Mouse (Mus musculus): ENCODE measurements at regions not wholly inside any gene's neighbourhood (a gene's known extent, or its start where the extent isn't known, plus 50 kb on each side); places are given as distances from the start of the nearest gene placed in this dataset.

DNA sequence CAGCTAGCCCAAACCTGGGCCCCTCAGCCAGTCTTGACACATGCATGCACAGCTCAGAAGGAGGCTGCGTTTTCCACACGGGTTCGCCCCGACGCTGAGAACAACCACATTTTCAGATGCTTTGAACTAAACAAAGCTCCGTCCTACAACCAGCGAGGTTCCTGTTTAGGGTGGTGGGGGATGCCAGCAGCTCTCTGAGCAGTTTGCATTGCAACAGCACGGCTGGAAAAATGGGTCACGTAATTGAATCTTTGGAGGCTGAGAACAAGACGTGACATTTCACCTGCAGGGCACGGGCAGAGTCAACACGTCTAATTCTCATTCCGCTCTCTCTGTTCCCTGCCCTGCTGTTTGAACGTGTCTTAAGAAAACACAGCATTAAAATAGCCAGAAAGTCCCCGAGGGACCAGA lies 119.2 kb downstream of the Syk start:
- ChIA-PET CTCF (interaction anchor here in 1 of 4 experiments (0.6 kb wide), 1 partner anchor 1327 kb away, joined by 3 read pairs; no protein-coding TSS in a partner anchor), POLR2A (interaction anchor here in 1 of 4 experiments (0.7 kb wide), 1 partner anchor 275 kb away, joined by 3 read pairs; no protein-coding TSS in a partner anchor)

DNA sequence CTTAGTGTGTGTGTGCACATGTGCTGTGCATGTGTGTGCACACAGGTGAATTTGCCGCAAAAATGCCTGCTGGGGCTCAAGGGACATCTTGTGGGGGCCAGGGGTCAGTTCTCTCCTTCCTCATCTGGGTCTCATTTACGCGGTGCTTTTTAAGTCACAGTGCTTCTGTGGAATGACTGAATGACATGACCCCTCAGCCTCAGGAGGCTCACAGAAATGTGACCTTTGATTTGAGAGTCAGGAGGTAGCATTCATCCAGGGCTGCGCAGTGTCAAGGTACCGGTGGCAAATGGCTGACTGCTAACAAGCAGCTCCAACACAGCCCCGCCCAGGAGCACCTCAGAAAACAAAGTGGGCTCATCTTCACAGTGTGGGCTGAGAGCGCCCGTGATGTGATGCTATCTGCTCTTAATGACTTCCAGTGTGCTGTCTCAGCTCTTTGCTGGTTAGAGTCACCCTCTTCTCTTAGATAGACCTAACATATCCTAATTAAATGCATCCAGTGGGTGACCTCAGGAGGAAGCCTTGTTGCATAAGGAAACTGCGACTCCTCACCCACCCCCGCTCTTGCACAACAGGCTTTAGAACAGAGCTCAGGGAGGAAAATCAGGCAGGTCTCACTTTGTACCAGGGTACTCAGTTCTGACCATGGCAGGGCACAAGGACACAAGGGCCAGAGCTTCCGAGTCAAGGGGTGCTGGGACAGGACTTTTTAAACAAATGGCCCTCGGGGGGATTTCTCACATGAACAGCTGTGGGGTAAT lies 120.6 kb downstream of the Syk start:
- POLR2A ChIA-PET, result no interaction called here
- CTCF ChIA-PET, result interaction anchor here in 2 of 4 experiments (1.0 to 1.8 kb wide), 2 partner anchors 8 kb away, joined by 3 to 6 read pairs; no protein-coding TSS in a partner anchor

- POLR2A ChIA-PET, result no interaction called here
- CTCF ChIA-PET, result no interaction called here
Observed at GRCm38 (mm10) chr13:52704673-52705072, 121.7 kb downstream of the Syk start.

GRCm38 (mm10) chr13:52709580-52709979 lies 126.6 kb downstream of the Syk start:
- ChIA-PET CTCF (no interaction called here), POLR2A (no interaction called here)

GRCm38 (mm10) chr13:52711713-52712369 lies 128.9 kb downstream of the Syk start:
- POLR2A ChIA-PET, result interaction anchor here in 3 of 4 experiments (0.6 to 1.0 kb wide), 4 partner anchors 145 to 271 kb away, joined by 3 read pairs; no protein-coding TSS in a partner anchor
- CTCF ChIA-PET, result interaction anchor here (0.5 to 2.6 kb wide), 49 partner anchors 8 to 1113 kb away, joined by 3 to 24 read pairs (median 4); partner anchors contain the start of genes Auh (in 1 of the 4) and Nfil3 (in 1 of the 4)

DNA sequence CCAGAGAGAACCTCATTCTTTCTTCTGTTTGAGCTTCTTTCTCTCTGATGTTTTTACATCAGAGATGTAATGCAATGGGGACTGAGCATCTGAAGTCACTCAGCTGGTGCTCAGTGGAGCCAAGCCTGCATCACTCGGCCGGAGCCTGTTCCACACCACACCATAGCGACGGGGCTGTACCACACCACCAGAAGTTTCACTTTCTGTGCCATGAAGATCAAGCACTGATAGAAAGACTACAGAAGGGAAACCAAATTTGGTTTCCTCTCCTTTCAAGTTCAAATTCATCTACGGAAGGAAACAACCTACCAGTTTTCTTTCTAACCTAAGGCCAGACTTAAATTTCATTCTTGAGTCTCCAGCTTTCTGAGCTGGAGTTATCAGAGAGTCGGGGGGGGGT lies 138.5 kb downstream of the Syk start:
- ChIA-PET CTCF (interaction anchor here in 2 of 4 experiments (0.6 to 1.9 kb wide), 2 partner anchors 10 to 63 kb away, joined by 5 to 9 read pairs; no protein-coding TSS in a partner anchor), POLR2A (no interaction called here)

DNA sequence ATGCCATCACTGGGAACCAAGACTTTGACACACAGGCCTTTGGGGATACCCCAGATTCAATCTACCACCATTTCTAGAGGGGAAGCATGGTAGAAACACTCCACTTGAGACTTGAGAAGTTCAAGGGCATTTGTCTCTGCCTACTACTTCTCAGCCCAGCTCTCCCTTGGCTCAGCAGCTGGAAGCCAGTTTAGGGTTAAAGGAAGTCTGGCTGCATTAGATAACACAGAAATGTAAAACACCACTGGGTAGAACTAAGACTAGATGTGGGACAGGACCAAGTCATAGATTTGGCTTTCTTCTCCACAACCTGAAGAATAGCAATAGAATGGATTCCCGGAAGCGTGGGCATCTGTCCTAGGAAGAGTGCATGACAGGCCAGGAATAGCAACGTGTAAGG lies 139.7 kb downstream of the Syk start:
- CTCF ChIA-PET, result no interaction called here
- POLR2A ChIA-PET, result no interaction called here

GRCm38 (mm10) chr13:52726043-52726442 lies 143.1 kb downstream of the Syk start:
- ChIA-PET CTCF (interaction anchor here in 1 of 4 experiments (0.7 kb wide), 1 partner anchor 1376 kb away, joined by 3 read pairs; no protein-coding TSS in a partner anchor), POLR2A (interaction anchor here in 1 of 4 experiments (0.7 kb wide), 1 partner anchor 402 kb away, joined by 3 read pairs; no protein-coding TSS in a partner anchor)

GRCm38 (mm10) chr13:52726525-52726924 lies 143.6 kb downstream of the Syk start:
- ChIA-PET POLR2A (interaction anchor here in 1 of 4 experiments (0.7 kb wide), 1 partner anchor 401 kb away, joined by 3 read pairs; no protein-coding TSS in a partner anchor), CTCF (interaction anchor here in 1 of 4 experiments (0.7 kb wide), 1 partner anchor 1377 kb away, joined by 3 read pairs; no protein-coding TSS in a partner anchor)

GRCm38 (mm10) chr13:52735453-52735933 lies 152.5 kb downstream of the Syk start:
- POLR2A ChIA-PET, result no interaction called here
- CTCF ChIA-PET, result no interaction called here

DNA sequence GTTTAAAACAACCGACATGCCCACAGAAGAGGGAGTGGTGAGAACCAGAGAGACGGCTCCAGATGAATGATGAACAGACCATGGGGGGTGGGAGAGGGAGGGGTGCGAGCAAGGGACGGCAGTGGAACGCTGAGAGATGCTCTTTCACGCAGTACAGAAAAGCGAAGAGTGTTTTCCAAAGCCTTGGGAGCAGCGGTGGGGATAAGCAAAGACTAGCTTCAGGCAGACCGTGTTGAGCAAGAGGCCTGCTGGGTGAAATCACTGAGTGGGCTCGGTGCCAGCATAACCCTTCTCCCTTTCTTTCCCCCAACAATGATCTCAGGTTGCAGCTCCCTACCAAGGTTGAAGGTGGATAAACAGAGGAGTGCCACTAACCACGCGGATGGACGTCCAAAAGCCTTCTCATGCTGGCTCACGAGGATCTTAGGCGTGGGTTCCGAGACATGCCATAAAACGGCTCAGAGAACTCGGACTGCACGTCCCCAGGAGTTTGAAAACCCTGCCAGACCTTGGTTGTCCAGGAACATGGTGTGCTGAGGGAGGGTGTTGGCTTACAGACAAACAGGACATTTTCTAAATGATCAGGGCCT lies 153.1 kb downstream of the Syk start:
- POLR2A ChIA-PET, result no interaction called here

GRCm38 (mm10) chr13:52738095-52738660 lies 155.2 kb downstream of the Syk start:
- POLR2A ChIA-PET, result no interaction called here
- CTCF ChIA-PET, result interaction anchor here in 1 of 4 experiments (0.6 kb wide), 1 partner anchor 87 kb away, joined by 8 read pairs; no protein-coding TSS in a partner anchor

More for the DNA sequence above, 153.1 kb downstream of the Syk start:
- CTCF ChIA-PET, result no interaction called here

DNA sequence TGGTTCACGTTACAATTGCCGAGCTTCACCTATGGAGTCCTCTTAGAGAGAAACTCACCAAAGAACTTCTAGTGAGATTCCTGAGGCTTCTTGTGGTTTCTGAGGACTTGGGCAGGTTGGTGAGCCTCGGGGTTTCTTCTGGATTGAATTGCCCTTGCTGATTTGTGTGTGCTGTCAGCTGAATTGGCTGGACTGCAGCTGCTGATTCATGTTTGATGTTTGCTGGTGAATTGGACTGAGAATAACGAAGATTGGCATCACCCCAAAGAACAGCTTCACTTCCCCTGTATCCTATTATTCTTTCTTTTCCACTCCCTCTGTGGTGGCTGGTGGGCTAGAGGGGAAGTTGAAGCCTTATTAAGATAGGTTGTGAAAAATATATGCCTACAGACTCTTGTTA lies 158.4 kb downstream of the Syk start:
- POLR2A ChIA-PET, result no interaction called here
- CTCF ChIA-PET, result interaction anchor here in 1 of 4 experiments (1.6 kb wide), 1 partner anchor 30 kb away, joined by 3 read pairs; no protein-coding TSS in a partner anchor

DNA sequence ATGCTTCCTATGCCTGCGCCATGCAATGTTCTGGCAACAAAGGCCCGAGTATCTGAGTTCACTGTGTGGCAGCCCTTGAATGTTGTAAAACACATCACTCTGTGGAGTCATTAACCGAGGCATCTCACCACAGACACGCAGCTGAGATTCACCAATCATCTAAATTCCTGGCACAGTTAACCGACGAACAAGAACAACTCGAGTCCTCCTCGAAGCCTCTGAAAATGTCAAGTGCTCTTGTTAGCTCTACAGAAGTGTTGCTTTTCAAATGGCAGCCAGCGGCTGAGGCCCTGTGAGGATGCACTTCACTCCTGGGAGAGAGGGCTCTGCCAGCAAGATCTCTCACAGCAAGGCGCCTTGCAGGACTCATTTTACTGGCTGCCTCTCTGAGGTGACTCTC lies 173.0 kb downstream of the Syk start:
- ChIA-PET CTCF (no interaction called here), POLR2A (interaction anchor here in 3 of 4 experiments (0.6 to 2.4 kb wide), 5 partner anchors 10 to 138 kb away, joined by 3 to 8 read pairs (median 5); no protein-coding TSS in a partner anchor)

DNA sequence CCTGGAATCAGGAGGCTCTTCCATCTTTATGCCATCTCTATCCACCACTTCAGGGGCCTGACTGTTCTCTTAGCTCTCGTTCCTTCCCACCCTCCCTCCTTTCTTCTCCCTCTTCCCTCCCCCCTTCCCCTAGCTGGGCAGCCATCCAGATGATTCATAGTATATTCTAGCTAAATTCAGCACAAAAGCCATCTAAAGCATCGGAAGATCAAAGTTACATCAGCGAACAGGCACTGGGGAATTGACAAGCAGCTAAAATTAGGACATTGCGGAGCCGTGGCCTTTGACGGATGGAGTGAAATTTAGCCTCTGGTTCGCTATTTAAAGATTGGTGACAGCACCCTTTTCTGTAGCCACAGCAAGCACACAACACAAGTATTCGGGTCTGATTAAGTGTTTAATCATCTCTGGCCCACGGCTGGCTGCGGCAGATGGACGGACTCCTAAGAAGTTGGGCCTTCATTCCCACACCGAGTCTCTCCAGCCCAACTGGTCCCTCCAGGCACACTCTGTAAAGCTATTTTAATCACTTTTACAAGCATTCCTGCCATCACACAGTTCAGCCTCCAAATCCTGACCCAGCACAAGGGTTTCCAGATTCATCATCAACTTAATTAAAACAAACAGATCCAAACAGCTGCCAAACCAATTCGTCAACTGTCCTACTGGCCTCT lies 163.8 kb downstream of the Auh start:
- CTCF ChIA-PET, result interaction anchor here in 1 of 4 experiments (0.7 kb wide), 1 partner anchor 217 kb away, joined by 3 read pairs; no protein-coding TSS in a partner anchor
- POLR2A ChIA-PET, result interaction anchor here in 2 of 4 experiments (0.6 to 1.9 kb wide), 4 partner anchors 9 to 184 kb away, joined by 3 to 7 read pairs (median 4); no protein-coding TSS in a partner anchor

- ChIA-PET POLR2A (interaction anchor here in 2 of 4 experiments (0.6 to 1.9 kb wide), 5 partner anchors 9 to 184 kb away, joined by 3 to 7 read pairs (median 4); no protein-coding TSS in a partner anchor), CTCF (interaction anchor here in 1 of 4 experiments (0.7 kb wide), 1 partner anchor 217 kb away, joined by 3 read pairs; no protein-coding TSS in a partner anchor)
Observed at GRCm38 (mm10) chr13:52766236-52766635, 163.2 kb downstream of the Auh start.

DNA sequence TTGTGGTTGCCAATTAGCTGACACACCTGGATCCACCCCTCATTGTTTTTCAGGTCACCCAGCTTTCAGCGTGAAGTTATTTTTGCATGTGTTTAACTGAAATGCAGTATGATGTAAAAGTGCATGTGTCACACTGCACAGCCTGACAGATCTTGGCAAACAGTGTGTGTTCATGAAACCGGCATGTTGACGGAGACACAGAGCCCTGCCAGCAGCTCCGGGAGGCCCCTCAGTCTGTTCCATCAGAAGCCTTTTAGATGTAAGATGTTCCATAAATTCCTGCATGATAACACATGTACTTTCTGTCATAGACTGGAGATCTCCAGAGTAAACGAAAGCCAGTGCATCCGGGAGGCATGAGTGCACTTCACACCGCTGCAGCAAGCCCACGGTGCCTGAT lies 159.5 kb downstream of the Auh start:
- ChIA-PET CTCF (no interaction called here), POLR2A (interaction anchor here in 1 of 4 experiments (0.6 kb wide), 1 partner anchor 464 kb away, joined by 3 read pairs; no protein-coding TSS in a partner anchor)

GRCm38 (mm10) chr13:52771518-52771917 lies 158.0 kb downstream of the Auh start:
- ChIA-PET POLR2A (interaction anchor here in 1 of 4 experiments (0.6 kb wide), 1 partner anchor 102 kb away, joined by 6 read pairs; no protein-coding TSS in a partner anchor), CTCF (no interaction called here)

All from embryonic stem cell, embryonic (primary cell).